Mouse (Mus musculus) brain, embryonic 14.5 days (tissue): ENCODE results near the gene Ksr2. TPM values are rescaled to one million over a fixed set of nuclear protein-coding genes. Genes with fewer than 3 reads are reported as not detected.

ENCODE experiments used
- DNase-seq: peaks from one replicate; pipeline ENCODE4 v3.0.0-alpha.2; 2011; ENCODE audit warnings: low read depth
- CTCF ChIP-seq: fragments of 200-500 bp; IDR thresholded peaks from 2 replicates; pipeline ENCODE4 v1.5.1; 2012; ENCODE audit warnings: inconsistent platforms, mild to moderate bottlenecking, moderate library complexity, borderline replicate concordance; ENCODE audit not compliant: insufficient read depth, insufficient read length; ENCODE audit errors: extremely low read depth
- POLR2A ChIP-seq: fragments of 200-500 bp; IDR thresholded peaks from 2 replicates; pipeline ENCODE4 v1.6.1; 2012; ENCODE audit warnings: mild to moderate bottlenecking, inconsistent platforms, borderline replicate concordance; ENCODE audit not compliant: poor library complexity, insufficient read depth, insufficient read length, severe bottlenecking; ENCODE audit errors: extremely low read depth
- polyA plus RNA-seq: library from polyadenylated mRNA; depleted of rRNA; stranded (reverse); fragments of >200 nt; gene quantifications from 2 replicates; pipeline ENCODE4 v1.2.3, GENCODE M21; 2012

The Ksr2 gene
- polyA plus RNA-seq, 1 experiment = 6.4 TPM

GRCm38 (mm10) chr5:117458899-117459298, 45.1 kb downstream of the Ksr2 start:
- DNase-seq = no peak
- TF ChIP-seq POLR2A (no peak), CTCF (no peak)

GRCm38 (mm10) chr5:117460261-117460660, 46.5 kb downstream of the Ksr2 start:
- no peak for TF ChIP-seq POLR2A
- no peak for TF ChIP-seq CTCF
- DNase-seq = no peak

DNA sequence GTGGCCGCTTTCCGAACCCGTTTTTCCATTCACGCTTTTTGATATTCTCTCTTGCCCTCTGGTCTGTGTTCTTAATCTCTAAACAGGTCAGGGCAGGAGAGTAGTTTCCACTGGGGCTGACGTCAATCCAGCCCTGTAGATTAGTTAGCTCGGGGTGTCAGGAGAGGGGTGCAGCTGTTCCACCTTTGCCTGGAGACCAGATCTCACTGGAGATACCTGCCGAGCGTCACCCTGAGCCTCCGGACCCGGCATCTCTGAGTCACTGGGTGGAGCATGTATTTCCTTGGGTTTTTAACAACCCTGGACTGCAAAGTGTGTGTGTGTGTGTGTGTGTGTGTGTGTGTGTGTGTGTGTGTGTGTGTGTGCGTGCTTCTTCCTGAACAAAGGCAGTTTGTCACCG, 53.3 kb downstream of the Ksr2 start:
- TF ChIP-seq CTCF (no peak), POLR2A (no peak)

DNA sequence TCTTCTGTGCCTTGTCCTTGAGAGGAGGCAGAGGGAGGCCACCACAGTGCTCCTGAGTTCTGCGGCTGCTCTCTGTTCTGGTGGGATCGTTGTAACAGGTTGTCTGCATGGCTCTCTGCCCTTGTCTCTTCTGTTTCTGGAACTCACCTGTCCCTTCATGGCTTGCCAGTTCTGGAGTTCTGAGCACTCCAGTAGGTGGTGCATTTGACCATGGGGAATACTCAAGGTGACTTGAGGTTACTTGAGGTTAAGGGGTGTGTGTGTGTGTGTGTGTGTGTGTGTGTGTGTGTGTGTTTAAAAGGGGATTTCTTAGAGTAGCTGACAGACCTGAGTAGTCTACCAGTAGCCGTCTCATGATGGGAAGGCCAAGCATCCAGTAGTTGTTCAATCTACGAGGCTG, 55.2 kb downstream of the Ksr2 start:
- no peak for TF ChIP-seq POLR2A
- no peak for TF ChIP-seq CTCF

More for the DNA sequence above, 53.3 kb downstream of the Ksr2 start:
- no peak for DNase-seq

DNA sequence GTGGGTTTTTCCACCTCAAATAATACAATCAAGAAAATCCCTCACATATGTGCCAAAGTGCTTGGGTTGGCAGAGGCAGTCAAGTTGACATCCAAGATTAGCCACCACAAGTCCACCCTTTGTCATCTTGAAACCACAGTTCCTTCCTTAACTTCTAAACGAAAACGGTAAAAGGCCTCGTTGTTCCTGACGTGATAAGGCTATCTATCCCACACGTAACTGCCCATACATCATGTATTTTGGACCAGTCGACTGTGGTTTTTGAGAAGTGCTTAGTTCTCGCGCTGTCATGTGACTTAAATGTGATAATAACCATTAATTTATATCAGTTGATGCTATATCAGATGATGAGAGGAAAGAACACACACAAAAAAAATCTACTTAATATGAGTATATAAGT, 55.8 kb downstream of the Ksr2 start:
- no peak for DNase-seq
- TF ChIP-seq CTCF (no peak), POLR2A (no peak)

More for the DNA sequence above, 55.2 kb downstream of the Ksr2 start:
- no peak for DNase-seq

DNA sequence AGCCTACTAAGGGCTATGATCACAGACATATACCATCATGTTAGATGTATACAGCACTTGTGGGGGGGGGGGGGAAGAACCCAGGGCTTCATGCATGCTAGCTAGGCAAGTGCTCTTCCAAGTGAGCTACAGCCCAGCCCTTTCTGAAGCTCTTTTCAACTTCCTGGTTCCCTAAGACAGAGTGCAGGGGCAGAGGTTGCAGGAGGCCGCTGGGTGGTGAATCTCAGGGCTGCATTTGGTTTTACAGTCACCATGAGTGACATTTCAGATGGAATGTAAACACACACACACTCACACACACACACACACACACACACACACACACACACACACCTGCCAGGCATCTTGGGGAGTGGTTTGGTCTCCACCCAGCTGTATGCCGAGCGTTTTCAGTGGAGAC, 67.4 kb downstream of the Ksr2 start:
- no peak for DNase-seq
- TF ChIP-seq POLR2A = no peak
- no peak for TF ChIP-seq CTCF

GRCm38 (mm10) chr5:117481586-117481985, 67.8 kb downstream of the Ksr2 start:
- DNase-seq = peak; percentile 40
- TF ChIP-seq POLR2A (no peak), CTCF (no peak)

DNA sequence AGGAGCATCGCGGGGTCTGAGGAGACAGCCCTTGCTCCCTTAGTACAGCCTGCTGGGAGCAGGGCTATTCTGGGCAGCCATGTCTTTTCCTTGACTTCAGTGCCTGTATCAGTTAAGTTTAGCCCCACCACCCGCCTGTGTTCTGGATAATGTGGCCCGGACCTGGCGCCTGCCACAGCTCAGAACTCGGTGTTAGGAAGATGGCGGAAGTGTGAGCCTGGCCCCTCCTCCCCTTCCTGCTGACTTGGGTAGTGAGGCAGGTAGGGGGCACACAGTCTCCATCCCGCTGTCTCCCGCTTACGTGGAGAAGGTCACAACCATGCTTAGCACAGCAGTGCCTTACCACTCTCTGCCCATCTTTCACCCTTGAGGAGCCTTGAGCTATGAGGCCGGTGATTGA, 68.2 kb downstream of the Ksr2 start:
- DNase-seq = no peak
- TF ChIP-seq POLR2A = no peak
- no peak for TF ChIP-seq CTCF

DNA sequence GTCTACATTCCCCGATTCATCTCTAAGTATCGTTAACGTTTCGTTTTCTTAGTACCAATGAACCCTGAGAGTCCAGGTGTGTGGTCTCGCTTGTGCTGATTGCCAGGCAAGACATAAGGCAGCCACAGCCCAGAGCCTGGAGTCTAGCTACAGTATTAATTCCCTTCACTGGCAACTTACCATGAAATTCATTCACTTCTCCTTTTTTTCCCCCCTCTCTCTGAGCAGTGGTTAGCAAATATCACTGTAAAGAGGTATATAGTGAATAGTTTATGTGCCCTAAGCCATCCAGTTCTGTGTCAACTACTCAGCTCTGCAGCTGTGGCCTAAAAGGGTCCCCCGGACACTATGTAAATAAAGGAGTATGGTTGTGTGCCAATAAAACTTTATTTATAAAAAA, 71.6 kb downstream of the Ksr2 start:
- DNase-seq = no peak
- no peak for TF ChIP-seq POLR2A
- no peak for TF ChIP-seq CTCF

DNA sequence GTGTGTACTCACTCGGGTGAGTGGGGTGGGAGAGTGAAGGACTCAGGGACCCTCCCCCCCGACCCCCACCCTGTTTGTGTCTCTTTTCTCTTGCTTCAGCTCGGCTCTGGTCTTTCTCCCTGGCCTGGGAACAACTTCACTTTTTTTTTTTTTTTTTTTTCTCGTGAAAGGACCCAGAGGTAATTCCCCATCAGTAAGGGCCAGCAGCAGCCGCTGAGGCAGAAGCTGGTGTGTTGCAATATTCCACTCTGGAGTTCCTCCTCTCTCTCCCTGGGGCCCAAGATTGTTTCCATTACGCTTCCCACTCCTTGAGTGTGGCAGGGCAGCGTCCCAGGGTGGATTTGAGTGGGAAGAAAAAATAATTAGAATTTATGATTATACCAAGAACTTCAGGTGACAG, 72.3 kb downstream of the Ksr2 start:
- TF ChIP-seq CTCF = no peak
- no peak for TF ChIP-seq POLR2A
- DNase-seq = no peak

- TF ChIP-seq CTCF (no peak), POLR2A (no peak)
- DNase-seq = no peak
Measured at GRCm38 (mm10) chr5:117488155-117488554, 74.4 kb downstream of the Ksr2 start.

- TF ChIP-seq CTCF (no peak), POLR2A (no peak)
- DNase-seq = no peak
Measured at GRCm38 (mm10) chr5:117488670-117489325, 75.0 kb downstream of the Ksr2 start.
